Mouse (Mus musculus) megakaryocyte-erythroid progenitor cell, adult 5-6 weeks (primary cell): Measurements from ENCODE around the gene Cdx4. TPM values are rescaled to one million over a fixed set of nuclear protein-coding genes. Genes with fewer than 3 reads are reported as not detected.

ENCODE experiments used
- ATAC-seq: replicated peaks from 2 replicates; pipeline ENCODE4 v1.8.0; 2016; ENCODE audit warnings: mild to moderate bottlenecking, inconsistent platforms; ENCODE audit not compliant: severe bottlenecking, poor library complexity, low FRiP score, low TSS enrichment
- total RNA-seq, 2 experiments: library from RNA; stranded (forward) in 1 of 2; stranded (reverse) in 1 of 2; fragments of 200-1000, 215-1000 nt in 1 of 2; fragments of >200 nt in 1 of 2; fragmentation: Nextera tagmentation in 1 of 2; gene quantifications; 2 replicates each; pipeline ENCODE4 v1.2.3; 2014 to 2017

The Cdx4 gene
- total RNA-seq, 2 experiments from 2014 or later = not detected

GRCm38 (mm10) chrX:103371627-103372026 is 50.4 kb downstream of the Cdx4 start:
- ATAC-seq = no peak

GRCm38 (mm10) chrX:103374250-103374649 is 53.1 kb downstream of the Cdx4 start:
- no peak for ATAC-seq

Other genes with a start within 250 kb of the Cdx4 start
- not detected in 2 replicates for gene Nap1l2, start 134.8 kb upstream of the Cdx4 start, total RNA-seq (2014; fragmentation: Nextera tagmentation)
- not detected in 2 replicates for gene Nap1l2, start 134.8 kb upstream of the Cdx4 start, total RNA-seq (2017)
- gene Chic1, start 35.1 kb downstream of the Cdx4 start, total RNA-seq (2014; fragmentation: Nextera tagmentation) = 0.40 TPM in 1 of 2 replicates, not detected in the other
- gene Chic1, start 35.1 kb downstream of the Cdx4 start, total RNA-seq (2017) = 0.08 TPM in 1 of 2 replicates, not detected in the other
- not detected in 2 replicates for gene Tsx, start 93.1 kb downstream of the Cdx4 start, total RNA-seq (2014; fragmentation: Nextera tagmentation)
- gene Tsx, start 93.1 kb downstream of the Cdx4 start, total RNA-seq (2017) = not detected in 2 replicates
- gene Gm26992, start 100.6 kb downstream of the Cdx4 start, total RNA-seq (2014; fragmentation: Nextera tagmentation) = 0.61 TPM in 1 of 2 replicates, not detected in the other
- gene Gm26992, start 100.6 kb downstream of the Cdx4 start, total RNA-seq (2017) = not detected in 2 replicates